13 mouse cellular contexts compared by ENCODE assay signal in genomic region chr7:81073273-81073672, GRCm38 (mm10). TPM values are rescaled to one million over a fixed set of nuclear protein-coding genes. Genes with fewer than 3 reads are reported as not detected.
DNase-seq lines count a peak whose midpoint lies in the region; ATAC-seq and TF ChIP-seq lines count a peak whose summit lies in the region.
"Had no signal": no experiment of that assay in that cellular context is flagged by ENCODE, and none has a peak within 500 bp of the region (broad histone marks: within the 10 kb centered on the region; RNA-seq: fewer than 3 reads in every experiment).

No protein-coding gene starts in this region.

- no peak overlapping the region for H3K27ac ChIP-seq in kidney, postnatal 0 days
- H3K27ac ChIP-seq: hindbrain, embryonic 12.5 days; limb, embryonic 10.5 days; neural tube, embryonic 13.5 days had no signal

- peak; percentile 45 for DNase-seq in CD4-positive, CD25-positive, alpha-beta regulatory T cell, adult 2 months (ENCODE audit: low read depth, low spot score)
- DNase-seq in kidney, postnatal 0 days (ENCODE audit: low spot score): no peak
- DNase-seq in kidney, postnatal 25 days: no peak
- peak; percentile 34 for DNase-seq in thymus, postnatal 14 days
- DNase-seq in thymus, postnatal 0 days (ENCODE audit: low spot score): no peak
- DNase-seq: right cerebral cortex, adult 18-20 months had no signal

- 87% methylated on average over 5 of the region's 5 CpGs for WGBS in kidney, postnatal 0 days

- ATAC-seq in CD4-positive, CD25-positive, alpha-beta regulatory T cell, adult 4 months: no peak
- no peak for ATAC-seq in kidney, postnatal 0 days (replicated peaks; ENCODE audit: low FRiP score, low read depth)
- no peak for ATAC-seq in monocyte, adult 5-6 weeks (replicated peaks; ENCODE audit: insufficient number of reproducible peaks, low FRiP score, low TSS enrichment, poor library complexity, severe bottlenecking)
- ATAC-seq in megakaryocyte, adult 5-6 weeks (ENCODE audit: poor library complexity, severe bottlenecking): no peak

- H3K27me3 ChIP-seq in kidney, postnatal 0 days (ENCODE audit: insufficient read depth, low read length): no peaks in the 10 kb centered on the region
- H3K27me3 ChIP-seq: hindbrain, embryonic 12.5 days; neural tube, embryonic 13.5 days had no signal

- H3K4me1 ChIP-seq in kidney, postnatal 0 days (replicated peaks; ENCODE audit: insufficient read depth, low read length): peaks cover 16% of the 10 kb centered on the region; the same call in 1 of the 2 replicates
- H3K4me1 ChIP-seq: neural tube, embryonic 13.5 days had no signal

- no peak overlapping the region for H3K4me3 ChIP-seq in kidney, postnatal 0 days (replicated peaks; ENCODE audit: low read depth, low read length)
- H3K4me3 ChIP-seq: hindbrain, embryonic 12.5 days; limb, embryonic 10.5 days; neural tube, embryonic 13.5 days had no signal

- H3K9me3 ChIP-seq in kidney, postnatal 0 days (replicated peaks; ENCODE audit: low read length): no peaks in the 10 kb centered on the region
- H3K9me3 ChIP-seq: hindbrain, embryonic 12.5 days; limb, embryonic 10.5 days; neural tube, embryonic 13.5 days had no signal

- no peak overlapping the region for H3K4me2 ChIP-seq in kidney, postnatal 0 days (ENCODE audit: low read length)
- H3K4me2 ChIP-seq: hindbrain, embryonic 12.5 days; neural tube, embryonic 13.5 days had no signal

- peak; percentile 46 for TF ChIP-seq CTCF in kidney, postnatal 0 days (IDR thresholded peaks at IDR 0.05; ENCODE audit: low read depth)

- no peak overlapping the region for H3K9ac ChIP-seq in kidney, postnatal 0 days (ENCODE audit: low read depth, low read length)
- H3K9ac ChIP-seq: hindbrain, embryonic 12.5 days; neural tube, embryonic 13.5 days had no signal

- no peaks in the 10 kb centered on the region for H3K36me3 ChIP-seq in kidney, postnatal 0 days (ENCODE audit: insufficient read depth, low read length)
- H3K36me3 ChIP-seq: hindbrain, embryonic 12.5 days; limb, embryonic 10.5 days; neural tube, embryonic 13.5 days had no signal

RNA-seq across cellular contexts. Expression of gene Alpk3, which starts 15.9 kb away (rescaled TPM):
- under 1 TPM; 0.29 to 0.46 TPM for polyA plus RNA-seq in CD4-positive, CD25-positive, alpha-beta regulatory T cell, adult 4 months (2017; shearing (Covaris generic))
- polyA plus RNA-seq in kidney, postnatal 0 days (2015; fragmentation: Nextera tagmentation; extraction: Ambion mirVana): 0.18 and 0.22 TPM in 2 replicates
- polyA plus RNA-seq in thymus, postnatal 0 days (2015; fragmentation: Nextera tagmentation; extraction: Ambion mirVana): 0.33 and 0.47 TPM in 2 replicates
- total RNA-seq in monocyte, adult 5-6 weeks (2017): 0.10 TPM in 1 of 3 replicates, not detected in the others
- total RNA-seq in megakaryocyte, adult 5-6 weeks (2015): not detected in 2 replicates
- total RNA-seq in megakaryocyte, adult 5-6 weeks (2017): under 0.01 TPM in 1 of 2 replicates, not detected in the other

RNA-seq across cellular contexts. Expression of gene Slc28a1, which starts 41.3 kb away (rescaled TPM):
- polyA plus RNA-seq in CD4-positive, CD25-positive, alpha-beta regulatory T cell, adult 4 months (2017; shearing (Covaris generic)): not detected
- polyA plus RNA-seq in kidney, postnatal 0 days (2015; fragmentation: Nextera tagmentation; extraction: Ambion mirVana): 1.1 and 1.3 TPM in 2 replicates
- 0.24 and 0.49 TPM in 2 replicates for polyA plus RNA-seq in thymus, postnatal 0 days (2015; fragmentation: Nextera tagmentation; extraction: Ambion mirVana)
- not detected in 3 replicates for total RNA-seq in monocyte, adult 5-6 weeks (2017)
- not detected in 2 replicates for total RNA-seq in megakaryocyte, adult 5-6 weeks (2015)
- total RNA-seq in megakaryocyte, adult 5-6 weeks (2017): not detected in 2 replicates
- total RNA-seq: megakaryocyte progenitor cell, adult 5-6 weeks had no signal
- polyA plus RNA-seq: hindbrain, embryonic 12.5 days; limb, embryonic 10.5 days; neural tube, embryonic 13.5 days had no signal

Comparison
In these comparisons a context has a peak if more than half of its experiments do, and no peak if none do; other contexts are left out.
1. DNase-seq: peak in CD4-positive, CD25-positive, alpha-beta regulatory T cell, adult 2 months (single experiment) and thymus, postnatal 14 days (single experiment); none in kidney, postnatal 0 days (single experiment), kidney, postnatal 25 days (0 of 2) and thymus, postnatal 0 days (single experiment).